Mouse (Mus musculus) adipocyte (in vitro differentiated cells): ENCODE measurements around the gene Olfr1414.
"Not testable (repeated sequence)": the region's sequence is repeated elsewhere in the genome, so short reads cannot be mapped to it uniquely, and the experiment has no call there.

Experiments used
- DNase-seq: peaks from one replicate; pipeline ENCODE4 v3.0.0-alpha.2; 2016; ENCODE audit warnings: low spot score

The Olfr1414 gene

DNA sequence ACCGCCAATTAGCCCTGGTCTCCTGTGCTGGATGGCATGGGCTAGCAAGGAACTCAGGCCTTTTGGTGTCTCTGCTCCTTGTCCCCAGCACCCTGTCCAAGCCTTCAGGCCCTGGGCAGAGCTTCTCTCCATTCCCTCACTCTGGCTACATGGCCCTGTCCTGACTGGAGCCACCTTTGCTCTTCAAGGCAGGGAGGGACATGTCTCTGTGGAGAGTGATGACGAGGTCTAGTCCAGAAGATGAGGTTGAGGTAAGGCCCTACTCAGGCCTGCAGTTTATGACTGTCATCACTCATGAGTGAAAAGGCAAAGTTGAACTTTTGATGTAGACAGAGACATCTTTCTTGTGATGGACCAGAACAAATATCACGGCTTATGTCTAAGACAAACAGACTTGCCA is at the start of gene Olfr1414:
Olfr1414 (minus strand) TSS at position 101 of the 400 bp plus-strand sequence.
- no peak for DNase-seq

DNA sequence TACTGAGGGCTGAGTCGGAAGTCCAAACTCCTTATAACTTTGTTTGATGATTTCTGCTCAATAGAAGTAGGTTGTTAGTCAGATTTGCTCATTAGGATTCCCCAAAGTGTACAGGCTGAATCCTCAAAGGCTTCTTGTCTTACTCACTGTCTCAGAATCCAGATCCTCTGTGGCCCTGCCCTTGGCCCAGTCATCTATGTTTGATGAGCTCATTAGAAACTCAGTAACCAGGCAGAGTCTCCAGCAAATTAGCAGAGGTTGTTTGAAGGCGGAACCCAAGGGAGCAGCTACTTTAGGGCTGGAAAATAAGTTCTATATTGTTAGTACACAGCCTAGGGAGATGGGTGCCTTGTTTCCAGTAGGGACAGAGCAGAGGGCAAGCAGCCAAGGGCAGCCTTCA is 27.5 kb upstream of the Olfr1414 start:
- DNase-seq: no peak

DNA sequence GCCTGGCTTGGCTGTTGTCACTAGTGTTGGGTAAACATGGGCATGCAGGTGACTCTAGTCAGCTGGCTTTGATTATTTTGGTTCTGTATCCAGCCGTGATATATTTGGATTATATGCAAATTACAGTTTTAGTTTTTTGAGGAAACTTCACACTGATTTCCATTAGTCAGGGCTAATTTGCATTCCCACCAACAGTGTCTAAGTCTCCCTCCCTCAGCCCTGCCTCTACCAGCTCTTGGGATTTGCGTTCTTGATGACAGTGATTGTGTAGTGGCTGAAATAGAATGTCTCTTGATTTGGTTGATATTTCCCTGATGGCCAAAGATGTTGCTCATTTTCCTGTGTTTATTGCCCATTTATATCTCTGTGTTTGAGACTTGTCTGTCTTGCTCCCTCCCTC is 20.6 kb upstream of the Olfr1414 start:
- DNase-seq: no peak

DNA sequence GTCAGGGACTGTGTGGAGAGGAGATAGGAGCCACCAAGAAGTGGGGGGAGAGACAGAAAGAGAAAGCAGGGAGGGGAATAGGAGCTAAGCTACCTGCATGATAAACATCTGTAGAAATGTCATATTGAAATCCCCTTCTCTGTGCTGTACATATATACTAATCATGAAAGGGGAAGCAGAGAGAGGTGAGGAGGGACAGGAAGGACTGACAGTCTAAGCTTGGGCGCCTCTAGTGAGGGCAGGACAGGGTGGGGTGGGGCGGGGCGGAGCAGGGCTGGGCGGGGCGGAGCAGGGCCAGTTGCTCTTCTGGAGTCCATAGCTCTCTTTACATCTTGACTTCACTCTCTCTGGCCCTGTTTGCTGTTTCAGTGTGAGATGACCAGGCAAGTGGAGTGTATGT is 18.5 kb upstream of the Olfr1414 start:
- DNase-seq: no peak

DNA sequence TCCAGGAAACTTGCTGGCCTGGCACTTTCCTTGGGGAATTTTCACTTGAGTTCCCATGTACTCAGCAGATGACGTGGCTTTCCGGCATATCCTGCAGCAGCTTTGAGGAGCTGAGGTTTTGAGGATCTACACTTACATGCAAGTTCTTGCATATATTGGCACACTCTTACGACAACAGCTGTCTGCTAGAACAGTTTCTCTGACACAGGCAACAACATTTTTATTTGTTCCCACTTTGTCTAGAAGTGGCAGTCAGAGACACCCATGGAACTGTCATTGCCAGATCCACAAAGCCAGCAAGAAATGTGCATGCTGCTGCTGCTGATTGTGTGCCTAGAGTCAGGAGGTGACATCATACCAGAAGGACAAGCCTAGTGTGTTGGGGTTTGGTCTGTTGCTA is 5.3 kb upstream of the Olfr1414 start:
- DNase-seq: no peak

DNA sequence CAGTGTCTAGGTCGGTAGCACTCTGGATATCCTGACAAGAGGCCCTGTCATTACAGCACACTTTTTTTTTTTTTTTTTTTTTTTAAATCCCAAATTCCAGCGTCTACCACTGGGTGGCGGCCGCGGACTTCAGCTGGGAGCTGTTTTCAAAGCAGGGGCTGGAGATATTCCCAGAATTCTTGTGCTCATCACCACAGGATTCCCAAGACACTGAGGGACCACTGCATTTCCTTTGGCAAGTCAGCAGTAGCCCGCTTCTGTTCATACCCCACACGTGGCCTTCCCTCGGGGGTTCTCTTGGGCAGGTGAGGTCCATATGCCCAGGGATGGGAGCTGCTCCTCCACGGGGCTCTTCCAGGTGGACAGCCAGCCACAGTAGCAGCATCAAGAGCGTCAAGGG is 2.9 kb upstream of the Olfr1414 start:
- peak; percentile 75 for DNase-seq

DNA sequence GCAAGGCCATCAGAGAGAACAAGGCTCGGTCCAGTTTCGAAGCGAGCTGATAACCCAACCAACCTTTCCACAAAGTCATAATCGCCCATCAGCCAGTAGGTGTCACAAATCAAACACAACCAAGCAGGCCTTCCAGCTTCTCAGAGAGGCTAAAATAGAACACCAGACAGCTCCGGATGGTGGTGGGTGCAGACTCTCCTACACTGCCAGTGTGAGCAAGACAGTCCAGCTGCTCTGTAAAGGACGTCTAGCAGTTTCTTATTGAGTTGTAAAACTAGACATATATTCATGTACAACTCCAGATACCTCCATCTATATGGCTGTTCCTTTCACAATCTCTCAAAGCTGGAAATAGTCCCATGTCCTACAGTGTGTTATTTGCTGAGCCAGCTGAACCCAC is 585 bp upstream of the Olfr1414 start:
- DNase-seq: no peak

DNA sequence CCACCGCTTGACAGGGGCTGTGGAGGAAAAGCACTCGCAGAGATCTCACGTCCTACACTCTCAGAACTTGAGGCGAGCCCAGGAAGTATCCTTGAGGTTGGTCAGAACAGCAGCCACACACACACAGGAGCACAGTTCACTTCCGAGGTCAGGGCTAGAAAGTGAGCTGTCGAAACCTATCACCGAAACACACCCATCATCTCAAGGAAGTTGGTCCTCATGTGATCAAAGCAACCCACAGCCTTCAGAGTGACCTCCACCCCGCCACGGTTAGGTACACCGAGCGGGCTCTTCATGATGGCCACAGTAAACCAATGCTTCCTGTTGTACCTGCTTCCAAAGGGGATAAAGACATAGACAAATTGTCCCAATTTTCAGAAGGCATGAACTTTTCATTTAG is 3.1 kb downstream of the Olfr1414 start:
- no peak for DNase-seq

DNA sequence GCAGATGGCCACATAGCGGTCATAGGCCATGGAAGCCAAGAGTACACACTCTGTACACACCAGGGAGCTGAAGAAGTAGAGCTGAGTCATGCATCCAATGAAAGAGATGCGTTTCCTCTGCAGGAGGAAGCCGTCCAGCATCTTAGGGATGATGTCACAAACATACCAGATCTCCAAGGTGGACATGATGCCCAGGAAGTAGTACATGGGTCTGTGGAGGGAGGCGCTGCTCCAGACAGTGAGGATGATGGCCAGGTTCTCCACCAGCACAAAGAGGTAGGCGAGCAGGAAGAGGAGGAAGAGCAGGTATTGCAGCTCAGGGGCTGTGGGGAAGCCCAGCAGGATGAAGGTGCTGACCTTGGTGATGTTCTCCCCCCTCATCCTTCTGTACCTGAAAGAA is 6.8 kb downstream of the Olfr1414 start:
- DNase-seq: not testable (repeated sequence)

DNA sequence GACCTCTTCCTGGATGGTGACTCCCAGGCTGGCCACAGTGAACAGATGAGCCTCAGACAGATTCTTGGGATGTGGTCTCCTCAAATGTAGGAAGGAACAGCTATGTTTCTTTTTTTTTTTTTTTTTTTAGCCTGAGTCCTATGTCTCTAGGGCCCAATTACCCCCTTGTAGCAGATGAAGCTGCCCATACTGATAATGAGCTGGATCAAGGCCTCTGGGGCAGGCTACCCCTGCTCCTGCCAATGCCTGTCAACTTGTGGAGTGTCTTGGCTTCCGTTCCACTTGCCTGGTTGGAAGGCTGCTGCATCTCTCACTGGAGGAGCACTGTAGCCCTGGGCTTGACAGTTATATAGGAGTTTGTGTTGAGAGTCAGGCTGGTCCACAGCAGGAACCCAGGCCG is 22.5 kb downstream of the Olfr1414 start, which contains the start of gene Olfr1415:
Olfr1415 (minus strand) TSS at position 101 of the 400 bp plus-strand sequence.
- DNase-seq: no peak

DNA sequence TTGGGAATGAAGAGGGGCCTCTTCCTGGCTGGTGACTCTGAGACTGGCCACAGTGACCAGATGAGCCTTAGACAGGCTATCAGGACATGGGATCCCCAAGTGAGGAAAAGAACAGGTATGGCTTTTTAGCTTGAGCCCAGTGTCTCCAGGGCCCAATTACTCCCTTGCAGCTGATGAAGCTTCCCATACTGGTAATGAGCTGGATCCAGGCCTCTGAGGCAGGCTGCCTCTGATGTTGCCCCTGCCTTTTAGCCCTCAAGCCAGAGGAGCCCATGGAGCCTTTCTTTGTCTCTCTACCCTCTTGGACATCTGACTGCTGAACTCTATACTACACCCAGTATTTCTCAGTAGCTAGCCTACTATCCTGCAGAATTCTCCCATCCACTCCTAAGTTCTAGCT is 33.4 kb downstream of the Olfr1414 start, which contains the start of gene Olfr1416:
Olfr1416 (minus strand) TSS at position 101 of the 400 bp plus-strand sequence.
- no peak for DNase-seq

DNA sequence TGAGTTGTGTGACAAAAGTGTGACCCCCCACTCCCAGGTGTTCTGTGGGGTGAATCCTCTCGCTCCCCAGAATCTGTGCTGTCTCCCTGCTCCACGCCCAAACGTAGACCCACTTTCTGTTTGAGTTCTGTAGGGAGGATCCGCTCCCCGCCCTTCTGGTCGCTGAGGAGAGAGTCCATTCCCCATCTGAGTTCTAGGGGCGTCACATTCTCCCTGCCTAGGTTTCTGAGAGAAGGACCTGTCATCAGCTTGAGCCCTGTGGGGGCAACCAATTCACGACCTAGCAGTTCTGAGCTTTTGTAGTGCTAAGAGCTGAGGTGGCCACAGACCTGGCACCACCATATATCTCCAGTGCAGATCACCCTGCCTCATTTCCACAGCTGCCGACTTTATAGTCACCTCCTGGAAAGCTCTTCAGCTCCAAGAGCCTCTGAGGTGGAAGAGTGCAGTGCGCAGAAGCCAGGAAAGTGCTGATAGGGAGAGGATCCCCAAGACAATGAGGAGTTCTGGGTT is 44.3 kb downstream of the Olfr1414 start:
- DNase-seq: no peak

DNA sequence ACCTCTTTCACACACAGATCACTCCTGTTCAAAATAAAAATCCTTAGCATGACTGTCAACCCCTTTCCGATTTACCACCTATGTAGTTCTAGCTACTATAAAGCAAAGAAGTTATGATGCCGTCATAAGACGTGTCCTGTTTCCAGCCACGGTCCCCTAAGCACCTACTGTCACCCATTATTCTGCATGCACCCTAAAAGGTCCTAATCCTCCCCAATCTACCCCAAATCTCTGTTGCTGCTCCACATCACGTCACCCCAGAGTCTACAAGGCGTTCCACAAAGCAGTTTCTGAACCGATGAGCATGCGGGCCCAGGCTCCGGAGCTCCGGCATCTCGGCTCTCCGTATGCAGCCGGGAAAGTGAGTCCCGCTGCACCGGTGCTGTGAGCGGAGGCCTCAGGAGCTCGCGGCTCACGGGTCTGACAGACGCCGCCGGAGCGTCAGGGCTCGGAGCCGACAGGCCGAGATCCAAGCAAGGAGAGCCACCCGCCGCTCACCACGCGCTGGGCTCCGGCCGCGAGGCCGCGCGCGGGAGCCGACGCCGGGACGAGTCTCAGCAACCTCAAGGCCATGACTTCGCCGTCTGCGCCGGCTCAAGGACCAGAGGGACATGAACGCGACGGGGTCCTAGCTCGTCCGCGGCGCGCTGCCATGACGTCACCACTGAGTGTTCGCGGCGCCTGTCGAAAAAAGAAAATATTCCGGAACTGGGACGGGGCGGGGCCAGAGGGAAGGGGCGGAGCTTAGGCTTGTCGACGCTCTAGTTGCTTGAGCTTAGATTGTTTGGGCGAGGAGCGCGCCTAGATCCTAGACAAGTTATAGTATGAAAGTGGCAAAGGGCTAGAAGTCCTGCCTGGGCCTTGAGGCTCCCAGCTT is 45.1 kb downstream of the Olfr1414 start, which contains the start of gene Ndufa10:
Ndufa10 (minus strand) TSS at position 696 of the 877 bp plus-strand sequence.
- peak; percentile 95 for DNase-seq

DNA sequence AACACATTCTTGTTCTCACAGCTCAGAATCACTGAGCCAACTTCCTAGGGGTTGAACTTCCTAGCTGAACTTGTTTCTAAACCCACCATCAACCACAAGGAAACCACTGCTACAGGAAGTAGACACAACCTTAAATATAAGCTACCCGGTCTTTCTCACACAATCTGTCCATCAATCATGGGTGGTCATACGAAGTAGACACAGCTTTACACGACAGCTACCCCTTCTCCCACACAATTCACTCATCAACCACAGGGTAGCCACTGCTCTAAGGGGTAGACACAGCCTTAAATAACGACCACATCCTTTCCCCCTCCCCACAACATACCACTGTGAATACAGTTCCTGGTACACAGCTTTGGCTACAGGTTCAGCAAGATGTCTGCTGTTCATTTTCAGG is 49.6 kb downstream of the Olfr1414 start:
- no peak for DNase-seq

DNA sequence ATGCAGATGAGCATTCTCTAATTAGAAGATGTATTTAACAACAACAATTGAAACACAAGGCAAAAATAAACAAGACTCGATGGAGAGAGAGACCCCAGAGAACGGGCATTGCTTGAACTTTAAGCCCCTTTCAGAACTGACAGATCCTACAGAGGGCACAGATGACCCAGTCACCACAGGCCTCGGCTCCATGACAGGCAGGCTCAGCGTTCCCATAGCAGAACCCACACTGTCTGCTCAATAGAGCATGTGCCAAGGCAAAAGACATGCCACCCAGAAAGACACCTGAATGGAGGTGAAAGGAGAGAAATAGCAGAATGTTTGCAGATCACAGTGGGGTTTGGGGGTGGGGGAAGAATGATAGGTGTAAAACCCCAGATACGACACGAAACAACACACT is 60.0 kb downstream of the Olfr1414 start:
- DNase-seq: no peak

DNA sequence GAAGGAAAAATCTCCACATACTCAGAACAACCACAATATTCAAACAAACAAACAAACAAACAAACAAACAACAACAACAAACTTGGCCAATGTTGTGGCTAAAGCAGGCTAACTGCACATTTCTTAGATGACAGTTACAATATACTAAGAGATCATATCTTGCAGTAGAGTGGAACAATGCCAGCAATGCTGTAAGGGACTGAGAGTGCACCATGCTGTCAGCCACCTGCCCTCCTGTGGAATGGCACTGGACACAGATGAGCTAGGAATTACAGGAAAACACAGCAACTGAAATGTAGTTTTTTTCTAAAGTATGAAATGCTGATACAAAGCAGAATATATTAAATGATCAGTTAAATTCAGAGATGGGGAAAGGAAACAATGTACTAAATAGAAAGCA is 60.7 kb downstream of the Olfr1414 start:
- no peak for DNase-seq
